ENCODE assay signal across 9 mouse cellular contexts in genomic region chr19:5093481-5094242, GRCm38 (mm10). TPM values are rescaled to one million over a fixed set of nuclear protein-coding genes. Genes with fewer than 3 reads are reported as not detected.
DNase-seq lines count a peak whose midpoint lies in the region; ATAC-seq and TF ChIP-seq lines count a peak whose summit lies in the region.
"Had no signal": no experiment of that assay in that cellular context is flagged by ENCODE, and none has a peak within 500 bp of the region (broad histone marks: within the 10 kb centered on the region; RNA-seq: fewer than 3 reads in every experiment).

No protein-coding gene starts in this region.

- no peak overlapping the region for H3K4me3 ChIP-seq in heart, postnatal 0 days (ENCODE audit: low read depth, low read length)
- H3K4me3 ChIP-seq in forebrain, embryonic 14.5 days (ENCODE audit: low read depth, low read length), result 0 out of 2 replicates have a peak overlapping the region, but pooled peaks have one; percentile 80
- peak overlapping the region; percentile 78 for H3K4me3 ChIP-seq in midbrain, embryonic 12.5 days

- ATAC-seq in heart, postnatal 0 days (ENCODE audit: insufficient read depth, low read depth), result no peak
- no peak for ATAC-seq in forebrain, embryonic 14.5 days
- ATAC-seq in midbrain, embryonic 12.5 days (ENCODE audit: low FRiP score, low read depth), result no peak; the same call in 1 of the 2 replicates

- no peak overlapping the region for H3K4me2 ChIP-seq in heart, postnatal 0 days (ENCODE audit: low read depth, low read length)
- peak overlapping the region; percentile 93 for H3K4me2 ChIP-seq in forebrain, embryonic 14.5 days (ENCODE audit: low read length)
- peak overlapping the region; percentile 93 for H3K4me2 ChIP-seq in midbrain, embryonic 12.5 days (replicated peaks)

- no peak overlapping the region for H3K27ac ChIP-seq in heart, postnatal 0 days (ENCODE audit: low read depth)
- H3K27ac ChIP-seq in forebrain, embryonic 14.5 days (ENCODE audit: low read depth, low read length), result no peak overlapping the region
- peak overlapping the region; percentile 93 for H3K27ac ChIP-seq in midbrain, embryonic 12.5 days (replicated peaks)

- 63% methylated on average over 12 of the region's 12 CpGs for WGBS in heart, postnatal 0 days
- WGBS in forebrain, embryonic 14.5 days, result 75% methylated on average over 12 of the region's 12 CpGs
- 71% methylated on average over 12 of the region's 12 CpGs for WGBS in midbrain, embryonic 12.5 days

- DNase-seq in heart, postnatal 0 days (ENCODE audit: low spot score), result peak; percentile 2
- no peak for DNase-seq in heart, postnatal 14 days
- DNase-seq in cerebellum, postnatal 10 days, result peak; percentile 59 to 66
- DNase-seq in forebrain, embryonic 14.5 days (ENCODE audit: low spot score), result no peak
- DNase-seq in retina, postnatal 1 day, result no peak
- DNase-seq in gastrocnemius, postnatal 10 days, result no peak
- no peak for DNase-seq in lung, postnatal 10 days

- peaks cover 17% of the 10 kb centered on the region for H3K4me1 ChIP-seq in heart, postnatal 0 days (ENCODE audit: control insufficient read depth, insufficient read depth)
- H3K4me1 ChIP-seq in forebrain, embryonic 14.5 days (ENCODE audit: control insufficient read depth, insufficient read depth, low read length), result peaks cover 44% of the 10 kb centered on the region
- H3K4me1 ChIP-seq in midbrain, embryonic 12.5 days, result peaks cover 64% of the 10 kb centered on the region

- H3K9ac ChIP-seq in heart, postnatal 0 days (replicated peaks; ENCODE audit: low read depth, low read length), result no peak overlapping the region
- H3K9ac ChIP-seq in forebrain, embryonic 14.5 days (ENCODE audit: low read length), result no peak overlapping the region
- H3K9ac ChIP-seq in midbrain, embryonic 12.5 days (replicated peaks), result peak overlapping the region; percentile 32

- TF ChIP-seq CTCF in heart, postnatal 0 days (IDR thresholded peaks at IDR 0.05; ENCODE audit: low read depth), result no peak

- no peaks in the 10 kb centered on the region for H3K27me3 ChIP-seq in heart, postnatal 0 days (ENCODE audit: control insufficient read depth, insufficient read depth, low read length)
- no peaks in the 10 kb centered on the region for H3K27me3 ChIP-seq in forebrain, embryonic 14.5 days (replicated peaks; ENCODE audit: control insufficient read depth, insufficient read depth, low read length)
- H3K27me3 ChIP-seq in midbrain, embryonic 12.5 days, result no peaks in the 10 kb centered on the region

- H3K36me3 ChIP-seq in heart, postnatal 0 days (replicated peaks; ENCODE audit: control insufficient read depth, insufficient read depth, low read length), result peaks cover 22% of the 10 kb centered on the region
- peaks cover 36% of the 10 kb centered on the region for H3K36me3 ChIP-seq in forebrain, embryonic 14.5 days (ENCODE audit: control insufficient read depth, insufficient read depth, low read length)
- H3K36me3 ChIP-seq in midbrain, embryonic 12.5 days, result peaks cover 36% of the 10 kb centered on the region

- no peaks in the 10 kb centered on the region for H3K9me3 ChIP-seq in heart, postnatal 0 days (replicated peaks; ENCODE audit: control insufficient read depth, low read length)
- H3K9me3 ChIP-seq in forebrain, embryonic 14.5 days (replicated peaks; ENCODE audit: control insufficient read depth, low read length), result no peaks in the 10 kb centered on the region
- no peaks in the 10 kb centered on the region for H3K9me3 ChIP-seq in midbrain, embryonic 12.5 days

- no peak for TF ChIP-seq EP300 in heart, postnatal 0 days (IDR thresholded peaks at IDR 0.05; ENCODE audit: low read depth)

- intact Hi-C loops in heart, postnatal 14 days (cut with DNase I), result loop anchor here (2.0 kb wide), 1 partner anchor 47 kb away; no protein-coding TSS in a partner anchor

RNA-seq across cellular contexts. Expression of gene Cnih2, which starts 4.7 kb away (rescaled TPM):
- 5.6 TPM in 1 of 2 replicates, not detected in the other for total RNA-seq in heart, postnatal 0 days (2014; rRNA removed; ENCODE audit: low replicate concordance)
- polyA plus RNA-seq in heart, postnatal 0 days (2015; fragmentation: Nextera tagmentation; extraction: Ambion mirVana), result 1.1 and 1.2 TPM in 2 replicates
- total RNA-seq in heart, postnatal 14 days (2021), result under 1 TPM in 1 of 2 experiments, not detected in 1; 0.63 TPM
- polyA plus RNA-seq in forebrain, embryonic 14.5 days (2014; fragmentation: Nextera tagmentation; extraction: Ambion mirVana), result 350 and 370 TPM in 2 replicates
- 196 and 239 TPM in 2 replicates for polyA plus RNA-seq in midbrain, embryonic 12.5 days (2016; fragmentation: Nextera tagmentation; extraction: Ambion mirVana)
- under 1 TPM; 0.75 to 0.90 TPM for total RNA-seq in gastrocnemius, postnatal 10 days (2021)

RNA-seq across cellular contexts. Expression of gene Yif1a, which starts 5.3 kb away (rescaled TPM):
- 160 and 168 TPM in 2 replicates for total RNA-seq in heart, postnatal 0 days (2014; rRNA removed; ENCODE audit: low replicate concordance)
- 109 and 120 TPM in 2 replicates for polyA plus RNA-seq in heart, postnatal 0 days (2015; fragmentation: Nextera tagmentation; extraction: Ambion mirVana)
- 10 to 100 TPM; 70.4 to 70.8 TPM for total RNA-seq in heart, postnatal 14 days (2021)
- 71.6 and 95.5 TPM in 2 replicates for polyA plus RNA-seq in forebrain, embryonic 14.5 days (2014; fragmentation: Nextera tagmentation; extraction: Ambion mirVana)
- polyA plus RNA-seq in midbrain, embryonic 12.5 days (2016; fragmentation: Nextera tagmentation; extraction: Ambion mirVana), result 60.9 and 61.6 TPM in 2 replicates
- total RNA-seq in gastrocnemius, postnatal 10 days (2021), result 10 to 100 TPM; 46.4 to 49.3 TPM

RNA-seq across cellular contexts. Expression of gene Tmem151a, which starts 8.3 kb away (rescaled TPM):
- total RNA-seq in heart, postnatal 0 days (2014; rRNA removed; ENCODE audit: low replicate concordance), result 2.6 and 4.3 TPM in 2 replicates
- polyA plus RNA-seq in heart, postnatal 0 days (2015; fragmentation: Nextera tagmentation; extraction: Ambion mirVana), result 3.0 and 3.3 TPM in 2 replicates
- 1 to 10 TPM; 2.7 to 2.8 TPM for total RNA-seq in heart, postnatal 14 days (2021)
- 5.4 and 7.5 TPM in 2 replicates for polyA plus RNA-seq in forebrain, embryonic 14.5 days (2014; fragmentation: Nextera tagmentation; extraction: Ambion mirVana)
- 0.94 and 2.0 TPM in 2 replicates for polyA plus RNA-seq in midbrain, embryonic 12.5 days (2016; fragmentation: Nextera tagmentation; extraction: Ambion mirVana)
- total RNA-seq in gastrocnemius, postnatal 10 days (2021), result under 1 TPM; 0.23 to 0.27 TPM
- total RNA-seq: common myeloid progenitor, adult 5-6 weeks had no signal

RNA-seq across cellular contexts. Expression of gene Rab1b, which starts 13.2 kb away (rescaled TPM):
- total RNA-seq in heart, postnatal 0 days (2014; rRNA removed; ENCODE audit: low replicate concordance), result 384 and 424 TPM in 2 replicates
- 230 and 231 TPM in 2 replicates for polyA plus RNA-seq in heart, postnatal 0 days (2015; fragmentation: Nextera tagmentation; extraction: Ambion mirVana)
- total RNA-seq in heart, postnatal 14 days (2021), result 100 to 1,000 TPM; 187 to 192 TPM
- polyA plus RNA-seq in forebrain, embryonic 14.5 days (2014; fragmentation: Nextera tagmentation; extraction: Ambion mirVana), result 247 and 250 TPM in 2 replicates
- polyA plus RNA-seq in midbrain, embryonic 12.5 days (2016; fragmentation: Nextera tagmentation; extraction: Ambion mirVana), result 232 and 247 TPM in 2 replicates
- 100 to 1,000 TPM; 119 to 127 TPM for total RNA-seq in gastrocnemius, postnatal 10 days (2021)

RNA-seq across cellular contexts. Expression of gene Klc2, which starts 24.7 kb away (rescaled TPM):
- total RNA-seq in heart, postnatal 0 days (2014; rRNA removed; ENCODE audit: low replicate concordance), result 44.5 and 70.8 TPM in 2 replicates
- polyA plus RNA-seq in heart, postnatal 0 days (2015; fragmentation: Nextera tagmentation; extraction: Ambion mirVana), result 17.5 and 19.0 TPM in 2 replicates
- 10 to 100 TPM; 41.3 to 44.8 TPM for total RNA-seq in heart, postnatal 14 days (2021)
- polyA plus RNA-seq in forebrain, embryonic 14.5 days (2014; fragmentation: Nextera tagmentation; extraction: Ambion mirVana), result 26.2 and 41.1 TPM in 2 replicates
- polyA plus RNA-seq in midbrain, embryonic 12.5 days (2016; fragmentation: Nextera tagmentation; extraction: Ambion mirVana), result 53.3 and 54.7 TPM in 2 replicates
- total RNA-seq in gastrocnemius, postnatal 10 days (2021), result 10 to 100 TPM; 27.2 to 28.7 TPM

Comparison
In these comparisons a context has a peak if more than half of its experiments do, and no peak if none do; other contexts are left out.
1. DNase-seq: peak in heart, postnatal 0 days (single experiment) and cerebellum, postnatal 10 days (2 of 2); none in heart, postnatal 14 days (0 of 2), forebrain, embryonic 14.5 days (single experiment), retina, postnatal 1 day (single experiment), gastrocnemius, postnatal 10 days (single experiment) and lung, postnatal 10 days (single experiment).